23 mouse cellular contexts compared by ENCODE assay signal in the genomic region with DNA sequence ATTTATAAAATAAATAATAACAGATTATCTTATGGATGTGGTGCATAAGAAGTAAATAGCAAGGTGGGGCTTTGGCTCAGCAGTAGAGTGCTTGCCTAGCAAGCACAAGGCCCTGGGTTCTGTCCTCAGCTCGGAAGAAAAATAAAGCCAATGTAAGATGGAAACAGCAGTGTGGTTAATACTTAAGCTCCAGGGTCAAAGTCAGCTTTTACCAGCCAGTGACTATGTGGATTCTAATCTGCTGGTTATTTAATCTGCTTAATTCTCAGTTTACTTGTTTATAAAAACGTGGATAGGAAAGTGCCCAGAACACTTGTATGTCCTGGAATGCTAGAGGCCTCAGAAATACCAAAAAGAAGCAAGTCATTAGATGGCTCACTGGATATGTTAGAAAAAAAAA. TPM values are rescaled to one million over a fixed set of nuclear protein-coding genes. Genes with fewer than 3 reads are reported as not detected.
"Had no signal": no experiment of that assay in that cellular context is flagged by ENCODE, and none has a peak within 500 bp of the region (broad histone marks: within the 10 kb centered on the region; RNA-seq: fewer than 3 reads in every experiment).

No protein-coding gene starts in this region.

- H3K4me1 ChIP-seq: limb, embryonic 13.5 days; liver, embryonic 12.5 days; midbrain, embryonic 10.5 days; neural tube, embryonic 15.5 days had no signal

- DNase-seq: left cerebral cortex, postnatal 4 days; lung, embryonic 14.5 days; lung, postnatal 10 days; lung, postnatal 4 days; midbrain, embryonic 14.5 days; right cerebral cortex, adult 18-20 months; right cerebral cortex, postnatal 25 days; thymus, postnatal 14 days had no signal

- H3K27me3 ChIP-seq: limb, embryonic 13.5 days; liver, embryonic 12.5 days; neural tube, embryonic 15.5 days had no signal

- ATAC-seq: liver, embryonic 12.5 days had no signal

- H3K9ac ChIP-seq: hindbrain, embryonic 14.5 days; limb, embryonic 13.5 days; liver, embryonic 12.5 days; lung, embryonic 14.5 days; neural tube, embryonic 15.5 days had no signal

- H3K9me3 ChIP-seq: limb, embryonic 13.5 days; liver, embryonic 12.5 days; midbrain, embryonic 10.5 days; neural tube, embryonic 15.5 days had no signal

- H3K27ac ChIP-seq: hindbrain, embryonic 14.5 days; limb, embryonic 13.5 days; liver, embryonic 12.5 days; midbrain, embryonic 10.5 days; neural tube, embryonic 15.5 days; stomach, postnatal 0 days had no signal

- H3K36me3 ChIP-seq: limb, embryonic 13.5 days; liver, embryonic 12.5 days; midbrain, embryonic 10.5 days; neural tube, embryonic 15.5 days had no signal

- H3K4me3 ChIP-seq: limb, embryonic 13.5 days; liver, embryonic 12.5 days; midbrain, embryonic 10.5 days; myocyte; neural tube, embryonic 15.5 days had no signal

- H3K4me2 ChIP-seq: hindbrain, embryonic 14.5 days; limb, embryonic 13.5 days; liver, embryonic 12.5 days; lung, embryonic 14.5 days; neural tube, embryonic 15.5 days had no signal

RNA-seq across cellular contexts. Expression of a gene that starts 37.7 kb away (rescaled TPM):
- total RNA-seq: layer of hippocampus, adult 8-10 months; layer of hippocampus, postnatal 14 days; left cerebral cortex, adult 18-20 months; left cerebral cortex, postnatal 4 days; megakaryocyte, adult 5-6 weeks had no signal
- polyA plus RNA-seq: large intestine, adult 2 months; limb, embryonic 13.5 days; liver, embryonic 12.5 days; liver, embryonic 16.5 days; lung, embryonic 14.5 days; midbrain, embryonic 10.5 days; myocyte; neural tube, embryonic 11.5 days; small intestine, adult 2 months; stomach, postnatal 0 days had no signal
